ENCODE assay signal across 9 mouse cellular contexts in genomic region chr10:24754874-24755540, GRCm38 (mm10). TPM values are rescaled to one million over a fixed set of nuclear protein-coding genes. Genes with fewer than 3 reads are reported as not detected.
A peak's percentile ranks its signal among the peaks of the same experiment; 100 is the strongest.
DNase-seq lines count a peak whose midpoint lies in the region; ATAC-seq and TF ChIP-seq lines count a peak whose summit lies in the region.
"Had no signal": no experiment of that assay in that cellular context is flagged by ENCODE, and none has a peak within 500 bp of the region (broad histone marks: within the 10 kb centered on the region; RNA-seq: fewer than 3 reads in every experiment).

No protein-coding gene starts in this region.

- no peaks in the 10 kb centered on the region for H3K79me2 ChIP-seq in heart, adult 2 months (replicated peaks; ENCODE audit: control insufficient read depth, insufficient read depth, low read length)

- H3K4me1 ChIP-seq in heart, adult 2 months (ENCODE audit: control insufficient read depth, insufficient read depth, low read length), result no peaks in the 10 kb centered on the region
- peaks cover 16% of the 10 kb centered on the region; the same call in 1 of the 2 replicates for H3K4me1 ChIP-seq in hindbrain, embryonic 10.5 days (replicated peaks)
- peaks cover 25% of the 10 kb centered on the region for H3K4me1 ChIP-seq in liver, embryonic 15.5 days (replicated peaks)

- intact Hi-C loops in heart, adult 2 months (cut with DNase I), result no loop called here
- intact Hi-C loops in left cerebral cortex, postnatal 10 days (cut with DNase I), result no loop called here

- TF ChIP-seq POLR2A in heart, adult 2 months (IDR thresholded peaks at IDR 0.05; ENCODE audit: insufficient read depth, low read depth, low read length), result no peak

- no peak overlapping the region for H3K4me3 ChIP-seq in heart, adult 2 months
- no peak overlapping the region for H3K4me3 ChIP-seq in hindbrain, embryonic 10.5 days
- H3K4me3 ChIP-seq in liver, embryonic 15.5 days (replicated peaks), result 0 out of 2 replicates have a peak overlapping the region, but pooled peaks have one; percentile 51

- DNase-seq in heart, adult 11 months, result peak; percentile 21
- no peak for DNase-seq in heart, adult 2 months
- peak; percentile 42 for DNase-seq in 416B (ENCODE audit: low read depth)
- no peak for DNase-seq in hindbrain, embryonic 10.5 days (ENCODE audit: low spot score)
- DNase-seq in left cerebral cortex, postnatal 10 days (ENCODE audit: extremely low spot score in 1 of 2, low spot score in 2 of 2), result no peak
- DNase-seq in left cerebral cortex, adult 8-10 months (ENCODE audit: low spot score in 2 of 2), result no peak
- no peak for DNase-seq in urinary bladder, postnatal 4 days (ENCODE audit: low spot score in 2 of 2)
- DNase-seq: adrenal gland, postnatal 10 days had no signal

- no peak for ATAC-seq in liver, embryonic 15.5 days (ENCODE audit: insufficient read depth)

- no peaks in the 10 kb centered on the region for H3K36me3 ChIP-seq in heart, adult 2 months (ENCODE audit: control insufficient read depth, insufficient read depth, low read length)
- H3K36me3 ChIP-seq in hindbrain, embryonic 10.5 days, result no peaks in the 10 kb centered on the region
- no peaks in the 10 kb centered on the region for H3K36me3 ChIP-seq in liver, embryonic 15.5 days (replicated peaks)

- no peak overlapping the region for H3K9ac ChIP-seq in heart, adult 2 months (ENCODE audit: low read depth, low read length)
- H3K9ac ChIP-seq in liver, embryonic 15.5 days, result no peak overlapping the region

- no peaks in the 10 kb centered on the region for H3K9me3 ChIP-seq in hindbrain, embryonic 10.5 days
- no peaks in the 10 kb centered on the region for H3K9me3 ChIP-seq in liver, embryonic 15.5 days (replicated peaks)

- WGBS in heart, adult 2 months, result 71% methylated on average over 9 of the region's 9 CpGs
- WGBS in hindbrain, embryonic 10.5 days, result 59% methylated on average over 9 of the region's 9 CpGs
- WGBS in liver, embryonic 15.5 days (ENCODE audit: insufficient replicate concordance), result 63% methylated on average over 9 of the region's 9 CpGs

- TF ChIP-seq CTCF in heart, adult 2 months (IDR thresholded peaks at IDR 0.05), result no peak

- TF ChIP-seq EP300 in heart, adult 2 months (IDR thresholded peaks at IDR 0.05; ENCODE audit: insufficient read depth, low read depth, low read length), result no peak

- no peak overlapping the region for H3K27ac ChIP-seq in heart, adult 2 months
- H3K27ac ChIP-seq in hindbrain, embryonic 10.5 days, result peak overlapping the region; percentile 62
- H3K27ac ChIP-seq in liver, embryonic 15.5 days (replicated peaks), result no peak overlapping the region

- H3K27me3 ChIP-seq in heart, adult 2 months (ENCODE audit: control insufficient read depth, insufficient read depth, low read length), result no peaks in the 10 kb centered on the region
- no peaks in the 10 kb centered on the region; the same call in 1 of the 2 replicates for H3K27me3 ChIP-seq in hindbrain, embryonic 10.5 days (ENCODE audit: insufficient read depth, poor library complexity, severe bottlenecking)
- no peaks in the 10 kb centered on the region for H3K27me3 ChIP-seq in liver, embryonic 15.5 days

- H3K4me2 ChIP-seq in liver, embryonic 15.5 days, result peak overlapping the region; percentile 58

RNA-seq across cellular contexts. Expression of gene Enpp1, which starts 43.0 kb away (rescaled TPM):
- 1 to 10 TPM; 5.8 to 6.5 TPM for total RNA-seq in heart, adult 2 months (2021)
- 2.1 and 2.8 TPM in 2 replicates for polyA plus RNA-seq in heart, adult 2 months (2012; rRNA removed)
- polyA plus RNA-seq in hindbrain, embryonic 10.5 days (2016; fragmentation: Nextera tagmentation; extraction: Ambion mirVana), result 0.44 and 0.52 TPM in 2 replicates
- 2.0 and 2.5 TPM in 2 replicates for polyA plus RNA-seq in liver, embryonic 15.5 days (2015; fragmentation: Nextera tagmentation; extraction: Ambion mirVana)
- 1 to 10 TPM; 3.7 to 4.6 TPM for total RNA-seq in left cerebral cortex, postnatal 10 days (2021)
- total RNA-seq in left cerebral cortex, adult 8-10 months (2022), result 1 to 10 TPM; 4.5 to 5.5 (median 4.6) TPM

Comparison
In these comparisons a context has a peak if more than half of its experiments do, and no peak if none do; other contexts are left out.
1. DNase-seq: peak in heart, adult 11 months (single experiment) and 416B (single experiment); none in heart, adult 2 months (0 of 2), hindbrain, embryonic 10.5 days (single experiment), left cerebral cortex, postnatal 10 days (0 of 2), left cerebral cortex, adult 8-10 months (0 of 2) and urinary bladder, postnatal 4 days (0 of 2).